ENCODE assay signal across 20 mouse cellular contexts in the genomic region with DNA sequence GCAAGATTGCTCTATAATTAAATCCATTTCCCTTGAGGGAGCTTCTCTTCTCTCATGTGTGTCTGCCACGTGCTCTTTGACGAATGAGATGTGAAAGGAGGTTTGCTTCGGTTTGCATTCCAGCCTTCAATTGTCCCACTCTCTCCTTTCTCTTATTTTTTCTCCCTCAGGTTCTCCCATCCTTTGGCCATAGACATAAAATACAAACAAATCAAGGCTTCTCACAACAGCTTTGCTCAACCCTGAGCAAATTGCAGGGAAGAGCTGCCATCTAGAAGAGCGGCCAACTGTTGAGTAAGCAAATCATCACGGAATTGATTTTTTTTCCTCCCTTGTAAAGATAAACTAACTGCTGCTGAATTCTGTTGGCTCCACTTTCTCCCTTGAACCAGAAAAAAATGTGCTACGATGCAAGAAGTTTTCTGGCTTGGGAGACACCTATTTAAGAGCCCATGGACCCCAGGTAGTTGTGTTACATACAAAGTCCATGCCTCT.
DNase-seq lines count a peak whose midpoint lies in the region; ATAC-seq and TF ChIP-seq lines count a peak whose summit lies in the region.
"Had no signal": no experiment of that assay in that cellular context is flagged by ENCODE, and none has a peak within 500 bp of the region (broad histone marks: within the 10 kb centered on the region; RNA-seq: fewer than 3 reads in every experiment).

No protein-coding gene starts in this region.

- no peak overlapping the region for H3K4me2 ChIP-seq in heart, embryonic 11.5 days
- H3K4me2 ChIP-seq in liver, postnatal 0 days (ENCODE audit: low read depth, low read length), result no peak overlapping the region
- H3K4me2 ChIP-seq in stomach, embryonic 16.5 days (ENCODE audit: low read depth, low read length), result no peak overlapping the region
- H3K4me2 ChIP-seq: embryonic facial prominence, embryonic 13.5 days; hindbrain, embryonic 12.5 days; liver, embryonic 13.5 days; neural tube, embryonic 12.5 days had no signal

- TF ChIP-seq EP300 in liver, postnatal 0 days (IDR thresholded peaks at IDR 0.05; ENCODE audit: low read depth), result no peak

- H3K27me3 ChIP-seq in heart, embryonic 11.5 days (ENCODE audit: control insufficient read depth, insufficient read depth, low read length), result no peaks in the 10 kb centered on the region
- H3K27me3 ChIP-seq in liver, adult 2 months (ENCODE audit: control insufficient read depth, insufficient read depth, low read length), result peaks cover 9% of the 10 kb centered on the region; the same call in 1 of the 2 replicates
- no peaks in the 10 kb centered on the region for H3K27me3 ChIP-seq in liver, postnatal 0 days (ENCODE audit: insufficient read depth, low read length)
- no peaks in the 10 kb centered on the region for H3K27me3 ChIP-seq in stomach, embryonic 16.5 days (ENCODE audit: control insufficient read depth, insufficient read depth, low read length)
- H3K27me3 ChIP-seq: embryonic facial prominence, embryonic 13.5 days; hindbrain, embryonic 12.5 days; liver, embryonic 13.5 days; neural tube, embryonic 12.5 days had no signal

- H3K4me1 ChIP-seq in heart, embryonic 11.5 days (ENCODE audit: control insufficient read depth, insufficient read depth, low read length), result no peaks in the 10 kb centered on the region; the same call in 1 of the 2 replicates
- no peaks in the 10 kb centered on the region for H3K4me1 ChIP-seq in liver, adult 2 months (ENCODE audit: control insufficient read depth, insufficient read depth, low read length)
- no peaks in the 10 kb centered on the region for H3K4me1 ChIP-seq in liver, postnatal 0 days (ENCODE audit: insufficient read depth)
- no peaks in the 10 kb centered on the region; the same call in 1 of the 2 replicates for H3K4me1 ChIP-seq in stomach, embryonic 16.5 days (ENCODE audit: control insufficient read depth, insufficient read depth, low read length)
- H3K4me1 ChIP-seq: embryonic facial prominence, embryonic 13.5 days; liver, embryonic 13.5 days had no signal

- H3K9ac ChIP-seq in heart, embryonic 11.5 days (ENCODE audit: low read depth, low read length), result no peak overlapping the region
- no peak overlapping the region for H3K9ac ChIP-seq in liver, adult 2 months (ENCODE audit: low read depth, low read length)
- no peak overlapping the region for H3K9ac ChIP-seq in liver, postnatal 0 days (replicated peaks)
- no peak overlapping the region for H3K9ac ChIP-seq in stomach, embryonic 16.5 days (ENCODE audit: low read length)
- H3K9ac ChIP-seq: embryonic facial prominence, embryonic 13.5 days; hindbrain, embryonic 12.5 days; liver, embryonic 13.5 days; neural tube, embryonic 12.5 days had no signal

- no peaks in the 10 kb centered on the region for H3K36me3 ChIP-seq in heart, embryonic 11.5 days (ENCODE audit: control insufficient read depth, insufficient read depth, low read length)
- H3K36me3 ChIP-seq in liver, adult 2 months (ENCODE audit: control insufficient read depth, insufficient read depth, low read length), result no peaks in the 10 kb centered on the region
- no peaks in the 10 kb centered on the region for H3K36me3 ChIP-seq in liver, postnatal 0 days (replicated peaks; ENCODE audit: insufficient read depth, low read length)
- H3K36me3 ChIP-seq in stomach, embryonic 16.5 days (ENCODE audit: control insufficient read depth, insufficient read depth, low read length), result no peaks in the 10 kb centered on the region
- H3K36me3 ChIP-seq: embryonic facial prominence, embryonic 13.5 days; forebrain, embryonic 10.5 days; hindbrain, embryonic 12.5 days; liver, embryonic 13.5 days; neural tube, embryonic 12.5 days had no signal

- no peak for TF ChIP-seq POLR2A in liver, adult 2 months (IDR thresholded peaks at IDR 0.05; ENCODE audit: extremely low read depth, insufficient read depth, low read length)

- peak; percentile 48 to 53 for DNase-seq in heart, adult 18-20 months
- peak; percentile 78 for DNase-seq in liver, adult 2 months (ENCODE audit: extremely low read depth, low read depth, low spot score)
- no peak for DNase-seq in liver, postnatal 0 days
- peak; percentile 28 for DNase-seq in lung, postnatal 10 days
- no peak for DNase-seq in kidney, adult 9 months
- no peak for DNase-seq in cerebellum, postnatal 4 days (ENCODE audit: low spot score in 2 of 2)
- DNase-seq: cerebellum, adult 11-12 months; cerebellum, postnatal 36 days; layer of hippocampus, postnatal 36 days; liver, embryonic 13.5 days; right cerebral cortex, postnatal 4 days; thymus, postnatal 25 days had no signal

- no peak overlapping the region for H3K4me3 ChIP-seq in heart, embryonic 11.5 days (ENCODE audit: low read depth, low read length)
- no peak overlapping the region for H3K4me3 ChIP-seq in liver, adult 2 months (ENCODE audit: insufficient read depth, low read depth, low read length)
- H3K4me3 ChIP-seq in liver, postnatal 0 days (ENCODE audit: low read depth, low read length), result no peak overlapping the region
- H3K4me3 ChIP-seq in stomach, embryonic 16.5 days (replicated peaks; ENCODE audit: low read length), result no peak overlapping the region
- H3K4me3 ChIP-seq: embryonic facial prominence, embryonic 13.5 days; forebrain, embryonic 10.5 days; hindbrain, embryonic 12.5 days; liver, embryonic 13.5 days; neural tube, embryonic 12.5 days had no signal

- WGBS in heart, embryonic 11.5 days (ENCODE audit: insufficient replicate concordance), result 72% methylated on average over 6 of the region's 6 CpGs
- WGBS in liver, adult 2 months, result 38% methylated on average over 6 of the region's 6 CpGs
- 70% methylated on average over 6 of the region's 6 CpGs for WGBS in liver, postnatal 0 days (ENCODE audit: insufficient replicate concordance)
- 43% methylated on average over 6 of the region's 6 CpGs for WGBS in stomach, embryonic 16.5 days

- no peaks in the 10 kb centered on the region for H3K79me2 ChIP-seq in liver, adult 2 months (ENCODE audit: control insufficient read depth, insufficient read depth, low read length)

- TF ChIP-seq CTCF in liver, adult 2 months (IDR thresholded peaks at IDR 0.05; ENCODE audit: low read depth, low read length), result no peak
- no peak for TF ChIP-seq CTCF in liver, postnatal 0 days (IDR thresholded peaks at IDR 0.05; ENCODE audit: low read depth)

- no peak overlapping the region for H3K27ac ChIP-seq in heart, embryonic 11.5 days (ENCODE audit: low read depth, low read length)
- H3K27ac ChIP-seq in liver, adult 2 months (replicated peaks; ENCODE audit: insufficient read depth, low read depth, low read length), result no peak overlapping the region
- no peak overlapping the region for H3K27ac ChIP-seq in liver, postnatal 0 days (ENCODE audit: low read depth)
- H3K27ac ChIP-seq in stomach, embryonic 16.5 days (ENCODE audit: low read length), result peak overlapping the region; percentile 54
- H3K27ac ChIP-seq: embryonic facial prominence, embryonic 13.5 days; forebrain, embryonic 10.5 days; hindbrain, embryonic 12.5 days; liver, embryonic 13.5 days; neural tube, embryonic 12.5 days had no signal

- no peak for ATAC-seq in heart, embryonic 11.5 days (replicated peaks; ENCODE audit: insufficient number of reproducible peaks, low FRiP score, low TSS enrichment)
- no peak for ATAC-seq in liver, postnatal 0 days
- no peak for ATAC-seq in stomach, embryonic 16.5 days (ENCODE audit: insufficient read depth, low FRiP score)
- ATAC-seq: intestine, embryonic 16.5 days; midbrain, embryonic 16.5 days had no signal

- H3K9me3 ChIP-seq in heart, embryonic 11.5 days (replicated peaks; ENCODE audit: control insufficient read depth, low read length), result no peaks in the 10 kb centered on the region
- H3K9me3 ChIP-seq in liver, postnatal 0 days (ENCODE audit: low read length), result no peaks in the 10 kb centered on the region
- no peaks in the 10 kb centered on the region for H3K9me3 ChIP-seq in stomach, embryonic 16.5 days (replicated peaks; ENCODE audit: control insufficient read depth, low read length)
- H3K9me3 ChIP-seq: embryonic facial prominence, embryonic 13.5 days; forebrain, embryonic 10.5 days; hindbrain, embryonic 12.5 days; liver, embryonic 13.5 days; neural tube, embryonic 12.5 days had no signal

Comparison
In these comparisons a context has a peak if more than half of its experiments do, and no peak if none do; other contexts are left out.
1. DNase-seq: peak in heart, adult 18-20 months (2 of 2), liver, adult 2 months (single experiment) and lung, postnatal 10 days (single experiment); none in liver, postnatal 0 days (single experiment), kidney, adult 9 months (single experiment) and cerebellum, postnatal 4 days (0 of 2).